Mouse (Mus musculus) ES-E14 (cell line): Measurements from ENCODE around the gene Sacm1l. TPM values are rescaled to one million over a fixed set of nuclear protein-coding genes. Genes with fewer than 3 reads are reported as not detected.

Experiments used
- DNase-seq: peaks from one replicate; pipeline ENCODE4 v3.0.0-alpha.2; 2013; ENCODE audit warnings: low read depth, low spot score
- H3K27ac ChIP-seq: 2 replicates; pipeline ENCODE4 v1.5.1; 2012; ENCODE audit warnings: low read depth, mild to moderate bottlenecking, low read length, moderate library complexity, mixed read lengths; ENCODE audit not compliant: poor library complexity, insufficient read depth, severe bottlenecking
- H3K36me3 ChIP-seq: 2 replicates; pipeline ENCODE4 v1.6.1; 2012; ENCODE audit warnings: mild to moderate bottlenecking, low read length, moderate library complexity, mixed read lengths; ENCODE audit not compliant: control insufficient read depth, poor library complexity, insufficient read depth, severe bottlenecking
- H3K4me1 ChIP-seq, 2 experiments: fragments of 150-350 bp in 1 of 2; sonication (generic) in 1 of 2; 2 replicates each; pipeline ENCODE4 v1.6.1; 2012; ENCODE audit warnings: low read length in 2 of 2, mild to moderate bottlenecking in 1 of 2, mixed read lengths in 1 of 2; ENCODE audit not compliant: control insufficient read depth in 2 of 2, insufficient read depth in 2 of 2, poor library complexity in 1 of 2
- H3K4me3 ChIP-seq, 2 experiments: fragments of 150-350 bp in 1 of 2; sonication (generic) in 1 of 2; 2 replicates each; pipeline ENCODE4 v1.5.1; 2012; ENCODE audit warnings: low read length in 2 of 2, low read depth in 1 of 2, mild to moderate bottlenecking in 1 of 2, mixed read lengths in 1 of 2; ENCODE audit not compliant: insufficient read depth in 1 of 2, poor library complexity in 1 of 2, severe bottlenecking in 1 of 2
- H3K9ac ChIP-seq: 2 replicates; pipeline ENCODE4 v1.6.1; 2012; ENCODE audit warnings: low read depth, mild to moderate bottlenecking, low read length, mixed read lengths; ENCODE audit not compliant: poor library complexity, insufficient read depth, severe bottlenecking
- H3K9me3 ChIP-seq: fragments of 150-350 bp; sonication (generic); 2 replicates; pipeline ENCODE4 v1.6.1; 2012; ENCODE audit warnings: low read depth, mild to moderate bottlenecking, low read length; ENCODE audit not compliant: control insufficient read depth, insufficient read depth
- CHD2 ChIP-seq: IDR thresholded peaks from 2 replicates; pipeline ENCODE4 v1.6.1; 2014; ENCODE audit warnings: mild to moderate bottlenecking, low read depth, low read length, inconsistent platforms
- HCFC1 ChIP-seq: IDR thresholded peaks from 2 replicates; pipeline ENCODE4 v1.6.1; 2012; ENCODE audit warnings: low read length, inconsistent platforms, borderline replicate concordance; ENCODE audit not compliant: insufficient read depth
- MAFK ChIP-seq: IDR thresholded peaks from 2 replicates; pipeline ENCODE4 v1.6.1; 2014; ENCODE audit warnings: mild to moderate bottlenecking, low read depth, low read length, inconsistent platforms; ENCODE audit not compliant: insufficient read depth
- ZC3H11A ChIP-seq: IDR thresholded peaks from 2 replicates; pipeline ENCODE4 v1.6.1; 2012; ENCODE audit warnings: low read depth, mild to moderate bottlenecking, inconsistent platforms, low read length, borderline replicate concordance
- ZNF384 ChIP-seq: IDR thresholded peaks from 2 replicates; pipeline ENCODE4 v1.6.1; 2012; ENCODE audit warnings: low read depth, low read length, inconsistent platforms
- in situ Hi-C, 2 experiments: fragments of 600-800 bp; cut with MboI; formaldehyde crosslinking; loops; one replicate each; pipeline ENCODE4 v1.15.1; 2025; ENCODE audit warnings: low sequenced_read_pairs in 2 of 2, inconsistent platforms in 1 of 2; ENCODE audit not compliant: unreplicated experiment in 2 of 2
- total RNA-seq: library from RNA; depleted of rRNA; stranded (reverse); fragments of 300-350 nt; gene quantifications from 2 replicates; pipeline ENCODE4 v1.2.3, GENCODE M21; 2012

The Sacm1l gene
- total RNA-seq, 1 experiment = 23.2 TPM

DNA sequence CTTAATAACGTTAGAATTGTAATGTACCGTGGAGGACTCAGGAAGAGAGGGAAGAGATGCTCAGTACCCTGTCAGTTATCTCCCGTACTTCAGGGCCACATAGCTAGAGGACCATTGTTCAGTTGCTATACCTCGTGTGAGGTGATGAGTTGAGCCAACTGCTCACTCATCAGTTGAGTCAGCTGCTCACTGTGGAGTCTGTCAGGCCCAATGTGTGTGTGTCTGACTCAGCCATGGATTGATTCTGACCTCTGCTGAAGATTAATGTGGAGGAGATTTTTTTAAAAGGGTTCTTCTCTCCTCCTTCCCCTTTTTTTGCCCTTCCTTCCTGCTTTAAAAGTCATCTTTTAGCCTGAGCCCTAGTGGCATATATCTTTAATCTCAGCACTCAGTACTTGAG is 29.1 kb upstream of the Sacm1l start:
- DNase-seq = no peak
- H3K4me3 ChIP-seq = no peak overlapping the region
- in situ Hi-C loops = no loop called here
- H3K4me1 ChIP-seq = peaks cover 6 to 7% of the 10 kb centered on the region in 2 experiments; a peak in 2 of 4 replicates
- peaks cover 2% of the 10 kb centered on the region; the same call in 1 of the 2 replicates for H3K36me3 ChIP-seq
- TF ChIP-seq ZC3H11A (no peak), HCFC1 (no peak), MAFK (no peak), ZNF384 (no peak), CHD2 (no peak)
- H3K9me3 ChIP-seq = no peaks in the 10 kb centered on the region
- no peak overlapping the region for H3K9ac ChIP-seq
- no peak overlapping the region for H3K27ac ChIP-seq

DNA sequence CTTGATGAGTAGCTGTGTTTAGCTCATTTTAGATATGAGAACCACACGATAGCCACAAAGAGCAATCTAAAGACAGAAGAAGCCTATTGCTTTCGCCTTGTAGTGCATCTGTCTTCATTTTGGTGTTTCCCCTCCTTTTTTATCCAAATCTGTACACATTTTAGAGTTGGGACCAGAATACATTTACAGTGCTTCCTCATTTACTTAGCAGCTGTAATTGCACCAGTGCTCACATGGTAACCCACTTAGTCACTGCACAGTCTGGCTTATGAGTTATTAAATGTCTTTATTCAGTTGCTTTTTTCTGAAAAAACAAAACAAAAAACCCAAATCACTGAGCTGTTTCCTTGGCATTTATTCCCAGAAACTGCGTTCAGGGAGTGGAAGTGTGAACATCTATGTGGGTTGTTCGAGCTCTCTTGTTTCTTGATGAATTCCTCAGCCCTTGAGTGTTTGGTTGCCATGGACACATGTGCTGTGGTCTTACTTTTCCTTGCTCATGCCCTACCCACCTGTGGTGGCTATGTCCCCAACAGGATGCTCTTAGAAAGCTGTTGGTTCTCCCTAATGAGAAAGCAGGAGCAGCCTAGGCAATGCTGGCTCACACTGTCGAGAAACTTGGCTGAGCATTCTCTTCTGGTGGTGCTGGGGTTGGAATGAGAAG is 26.3 kb upstream of the Sacm1l start:
- in situ Hi-C loops = no loop called here
- Histone ChIP-seq H3K4me3 (no peak overlapping the region), H3K27ac (no peak overlapping the region), H3K9me3 (no peaks in the 10 kb centered on the region), H3K4me1 (peaks cover 0 to 1% of the 10 kb centered on the region in 2 experiments; a peak in 1 of 4 replicates), H3K9ac (no peak overlapping the region), H3K36me3 (peaks cover 2% of the 10 kb centered on the region; the same call in 1 of the 2 replicates)
- DNase-seq = no peak
- no peak for TF ChIP-seq HCFC1
- TF ChIP-seq MAFK = no peak
- TF ChIP-seq CHD2 = no peak
- no peak for TF ChIP-seq ZC3H11A
- no peak for TF ChIP-seq ZNF384

DNA sequence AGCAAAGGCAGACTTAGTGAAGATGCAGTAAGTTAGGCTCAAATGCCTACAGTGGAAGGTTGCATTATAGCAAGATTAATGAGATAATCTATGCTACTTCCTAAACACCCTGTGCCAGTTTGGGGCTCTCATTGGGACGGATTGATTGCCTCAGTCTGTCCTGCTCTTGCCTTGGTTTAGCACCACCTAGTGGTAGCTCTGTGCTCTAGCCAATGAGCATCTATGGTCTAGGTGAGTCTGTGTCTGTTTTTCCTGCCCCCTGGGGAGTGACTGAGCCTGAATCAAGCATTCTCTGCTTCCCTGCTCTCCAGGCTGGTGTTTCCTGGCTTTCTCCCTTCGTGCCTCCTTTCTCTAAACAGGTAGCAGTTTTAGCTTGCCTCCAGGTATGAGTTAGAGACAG is 25.2 kb upstream of the Sacm1l start:
- in situ Hi-C loops = no loop called here
- DNase-seq = peak; percentile 51

DNA sequence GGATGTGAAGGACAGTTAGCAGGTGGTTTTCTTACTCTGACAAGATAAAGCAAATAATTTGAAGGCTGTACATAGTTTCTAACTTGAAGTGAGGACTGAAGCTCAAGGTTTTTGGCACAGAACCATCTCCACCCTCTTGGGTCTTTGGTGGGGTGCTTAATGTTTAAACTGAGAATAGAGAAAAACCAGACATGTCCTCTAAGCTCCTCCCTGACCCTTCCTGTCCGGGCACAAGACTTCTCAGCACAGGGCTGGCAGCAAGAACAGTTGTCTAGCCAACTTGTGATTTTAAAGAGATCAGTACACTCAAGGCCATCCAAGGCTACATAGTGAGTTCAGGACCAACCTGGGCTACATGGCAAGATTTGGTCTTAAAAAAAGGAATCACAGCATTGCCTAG is 24.0 kb upstream of the Sacm1l start:
- DNase-seq = no peak
- Histone ChIP-seq H3K4me3 (no peak overlapping the region), H3K27ac (no peak overlapping the region), H3K9ac (no peak overlapping the region), H3K36me3 (no peaks in the 10 kb centered on the region), H3K4me1 (no peaks in the 10 kb centered on the region), H3K9me3 (no peaks in the 10 kb centered on the region)
- in situ Hi-C loops = no loop called here
- TF ChIP-seq ZC3H11A = no peak
- TF ChIP-seq MAFK = no peak
- no peak for TF ChIP-seq HCFC1
- no peak for TF ChIP-seq CHD2
- no peak for TF ChIP-seq ZNF384

More for the DNA sequence above, 25.2 kb upstream of the Sacm1l start:
- Histone ChIP-seq H3K4me3 (no peak overlapping the region), H3K4me1 (no peaks in the 10 kb centered on the region; a peak in 1 of 4 replicates), H3K27ac (no peak overlapping the region), H3K9me3 (no peaks in the 10 kb centered on the region), H3K9ac (no peak overlapping the region; the same call in 1 of the 2 replicates), H3K36me3 (peaks cover 2% of the 10 kb centered on the region; the same call in 1 of the 2 replicates)
- TF ChIP-seq CHD2 = no peak
- no peak for TF ChIP-seq ZNF384
- TF ChIP-seq MAFK = no peak
- no peak for TF ChIP-seq ZC3H11A
- TF ChIP-seq HCFC1 = no peak
